Mouse (Mus musculus) megakaryocyte-erythroid progenitor cell, adult 5-6 weeks (primary cell): Measurements from ENCODE around the gene Smg5. TPM values are rescaled to one million over a fixed set of nuclear protein-coding genes. Genes with fewer than 3 reads are reported as not detected.
"Not testable (repeated sequence)": the region's sequence is repeated elsewhere in the genome, so short reads cannot be mapped to it uniquely, and the experiment has no call there.

ENCODE experiments used
- ATAC-seq: replicated peaks from 2 replicates; pipeline ENCODE4 v1.8.0; 2016; ENCODE audit warnings: mild to moderate bottlenecking, inconsistent platforms; ENCODE audit not compliant: severe bottlenecking, poor library complexity, low FRiP score, low TSS enrichment
- total RNA-seq, 2 experiments: library from RNA; stranded (forward) in 1 of 2; stranded (reverse) in 1 of 2; fragments of 200-1000, 215-1000 nt in 1 of 2; fragments of >200 nt in 1 of 2; fragmentation: Nextera tagmentation in 1 of 2; gene quantifications; 2 replicates each; pipeline ENCODE4 v1.2.3; 2014 to 2017

Gene Smg5
- total RNA-seq, 2 experiments from 2014 or later: 40.7 to 40.9 TPM

DNA sequence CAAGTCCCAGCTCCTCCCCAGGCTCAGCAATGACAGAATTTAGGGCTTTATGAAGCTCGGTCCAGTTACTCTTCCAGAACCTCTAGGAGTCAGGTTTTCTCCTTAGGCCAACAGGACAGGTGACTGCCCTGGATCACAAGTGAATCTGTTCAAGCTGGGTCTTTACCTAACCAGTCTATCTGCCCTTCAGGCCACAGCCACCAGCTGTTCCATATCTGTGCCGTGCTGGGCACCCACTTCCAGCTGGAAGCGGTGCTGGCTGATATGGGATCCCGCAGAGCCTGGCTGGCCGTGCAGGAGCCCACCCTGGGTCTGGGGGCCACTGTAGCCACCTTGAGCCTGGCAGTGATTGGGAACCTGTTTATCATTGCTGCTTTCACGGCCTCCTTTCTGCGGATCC lies 46.3 kb downstream of the Smg5 start:
- ATAC-seq: not testable (repeated sequence)

DNA sequence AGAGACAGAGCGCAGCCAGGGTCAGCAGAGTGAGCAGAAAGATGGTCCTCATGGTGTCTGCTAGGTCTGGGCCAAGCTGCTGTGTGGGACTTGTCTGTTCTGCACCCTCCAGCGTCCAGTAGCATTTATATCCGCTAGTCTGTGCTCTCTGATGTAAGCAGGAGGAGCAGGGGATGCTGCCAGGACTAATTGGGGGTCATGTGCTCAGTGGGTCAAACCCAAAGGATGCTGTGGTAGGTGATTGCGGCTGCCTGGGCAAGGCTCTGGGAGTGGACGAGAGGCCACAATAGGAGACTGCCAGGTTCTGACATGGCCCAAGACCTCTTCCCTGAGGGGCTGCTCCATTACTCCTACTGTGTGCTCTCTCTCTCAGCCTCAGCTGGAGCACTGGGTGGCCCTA lies 48.3 kb downstream of the Smg5 start, which contains the start of gene Bglap:
Gene Bglap, minus strand, starts transcription at position 101 of the 400 bp plus-strand sequence.
- no peak for ATAC-seq

DNA sequence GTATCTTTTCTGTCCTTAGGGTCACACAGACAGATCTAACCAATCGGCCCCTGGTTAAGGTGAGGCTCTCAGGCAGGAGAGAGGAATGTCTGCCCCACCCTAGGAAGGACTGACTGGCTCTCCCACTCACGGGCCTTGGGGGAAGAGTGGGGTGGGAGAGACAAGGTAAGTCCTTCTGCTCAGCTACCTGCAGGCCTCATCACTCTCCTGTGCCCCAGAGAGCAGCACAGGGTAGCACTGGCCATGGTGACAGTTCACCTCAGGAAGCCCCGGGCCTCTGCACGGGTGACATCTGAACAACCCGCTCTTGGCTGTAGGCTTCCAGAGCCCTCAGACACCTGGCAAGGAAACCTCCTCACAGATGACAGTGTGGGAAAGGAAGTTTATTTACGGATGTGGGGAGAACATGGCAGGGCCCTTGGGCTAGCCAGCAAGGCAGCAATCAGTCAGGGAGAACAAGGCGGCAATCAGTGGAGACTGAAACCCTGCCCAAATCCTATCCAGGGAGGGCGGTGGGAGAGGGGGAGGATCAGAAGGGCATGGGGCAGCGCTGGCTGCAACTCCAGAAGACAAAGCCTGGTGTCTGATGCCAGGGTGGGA lies 57.8 kb downstream of the Smg5 start:
- ATAC-seq: no peak

- no peak for ATAC-seq
These were observed 59.2 kb downstream of the Smg5 start for GRCm38 (mm10) chr3:88395288-88395687.

- no peak for ATAC-seq
These were observed 59.7 kb downstream of the Smg5 start for GRCm38 (mm10) chr3:88395742-88396141.

GRCm38 (mm10) chr3:88398666-88399065 lies 62.6 kb downstream of the Smg5 start:
- ATAC-seq: no peak

- no peak for ATAC-seq
These were observed 67.6 kb downstream of the Smg5 start for GRCm38 (mm10) chr3:88403522-88404230.

DNA sequence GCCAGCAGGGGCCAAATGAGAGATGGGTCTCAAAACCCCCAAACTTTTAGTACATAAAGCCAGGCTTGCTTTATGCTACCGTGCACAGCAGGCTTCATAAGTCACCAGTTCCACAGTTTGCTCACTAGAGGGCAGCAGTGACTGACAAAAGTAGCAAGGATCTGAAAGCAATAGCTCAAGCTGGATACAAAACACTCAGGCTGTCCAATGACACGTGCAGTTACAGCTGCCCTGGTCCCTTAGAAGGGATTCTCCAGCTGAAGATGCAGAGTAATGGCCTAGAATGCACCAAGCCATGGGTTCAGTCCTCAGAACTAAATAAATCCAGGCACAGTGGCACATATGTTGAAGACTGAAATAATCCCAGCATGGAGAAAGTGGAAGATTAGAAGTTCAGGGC lies 71.0 kb downstream of the Smg5 start:
- peak; percentile 45; the same call in 1 of the 2 replicates for ATAC-seq

DNA sequence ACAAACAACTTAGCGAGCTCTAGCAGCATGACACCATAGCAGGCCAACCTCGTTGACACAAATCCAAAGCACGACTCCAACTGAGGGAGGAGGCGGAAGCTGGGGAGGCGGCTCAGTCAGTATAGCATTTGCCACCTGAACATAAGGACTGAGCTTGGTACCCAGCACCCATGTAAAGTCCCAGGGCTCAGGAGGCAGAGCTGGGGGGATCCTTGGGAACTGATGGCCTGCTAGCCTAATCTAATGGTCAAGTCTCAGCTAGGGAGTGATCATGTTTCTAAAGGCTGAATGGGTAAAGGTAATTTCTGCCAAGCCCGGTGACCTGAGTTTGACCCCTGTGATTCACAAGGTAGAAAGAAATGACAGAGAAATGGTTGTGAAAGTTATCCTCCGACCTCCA lies 71.5 kb downstream of the Smg5 start:
- no peak for ATAC-seq

DNA sequence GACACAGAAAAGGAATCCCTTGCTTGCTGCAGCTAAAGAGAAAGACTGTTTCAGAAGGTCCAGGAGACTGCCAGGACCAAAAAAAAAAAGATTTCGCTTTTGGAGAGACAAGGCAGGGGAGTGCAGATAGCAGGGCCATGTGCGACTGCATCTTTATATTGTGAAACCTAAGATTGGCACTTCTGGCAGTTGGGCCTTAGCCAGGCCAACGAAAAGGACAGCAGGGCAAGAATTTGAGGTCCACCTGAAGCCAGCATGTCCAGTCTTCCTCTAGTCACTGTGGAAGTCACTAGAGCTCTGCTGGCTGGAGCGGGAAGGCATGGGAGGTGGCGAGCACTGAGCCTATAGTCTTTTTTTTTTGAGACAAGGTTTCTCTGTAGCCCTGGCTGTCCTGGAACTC lies 72.9 kb downstream of the Smg5 start:
- no peak for ATAC-seq

DNA sequence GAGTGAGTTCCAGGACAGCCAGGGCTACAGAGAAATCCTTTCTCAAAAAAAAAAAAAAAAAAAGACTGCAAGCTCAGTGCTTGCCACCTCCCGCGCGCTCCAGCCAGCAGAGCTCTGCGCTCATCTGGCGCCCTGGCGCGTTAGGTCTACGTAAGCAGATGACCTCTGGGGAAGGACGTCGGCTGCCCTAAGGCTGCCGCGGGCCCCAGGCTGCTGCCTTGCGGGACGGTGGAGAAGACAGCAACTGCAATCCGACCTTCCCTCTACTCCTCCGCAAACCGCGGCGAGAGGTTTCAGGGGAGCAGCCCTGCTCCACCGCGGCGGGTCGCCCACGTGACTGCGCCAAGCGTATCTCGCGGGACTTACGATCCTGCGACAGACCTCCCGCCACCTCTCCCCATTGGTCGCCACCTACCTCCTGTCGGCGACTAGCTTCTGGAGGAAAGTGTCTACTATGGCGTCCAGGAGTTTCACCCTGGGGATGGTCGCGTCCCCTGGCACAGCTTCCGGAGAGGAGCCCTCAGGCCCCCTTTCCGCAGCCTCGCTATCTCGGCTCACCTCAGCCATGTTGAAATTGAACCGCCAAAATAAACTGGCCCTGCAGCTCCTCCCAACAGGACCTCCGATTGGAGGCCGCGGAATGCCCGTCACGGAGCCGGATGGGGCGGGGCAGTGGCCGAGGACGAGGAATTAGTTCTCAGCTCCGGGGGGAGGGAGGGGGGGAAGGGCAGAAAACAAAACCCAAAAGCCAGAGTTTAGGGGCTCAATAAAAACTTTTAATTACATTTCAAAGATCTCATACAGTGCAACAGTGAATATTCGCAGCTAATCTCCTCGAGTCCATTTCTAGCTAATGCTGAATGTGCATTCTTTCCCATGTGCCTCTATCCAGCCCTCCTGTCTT lies 73.9 kb downstream of the Smg5 start, which contains the start of gene Pmf1:
Gene Pmf1, minus strand, starts transcription at position 591 of the 904 bp plus-strand sequence.
- ATAC-seq: peak; percentile 90

DNA sequence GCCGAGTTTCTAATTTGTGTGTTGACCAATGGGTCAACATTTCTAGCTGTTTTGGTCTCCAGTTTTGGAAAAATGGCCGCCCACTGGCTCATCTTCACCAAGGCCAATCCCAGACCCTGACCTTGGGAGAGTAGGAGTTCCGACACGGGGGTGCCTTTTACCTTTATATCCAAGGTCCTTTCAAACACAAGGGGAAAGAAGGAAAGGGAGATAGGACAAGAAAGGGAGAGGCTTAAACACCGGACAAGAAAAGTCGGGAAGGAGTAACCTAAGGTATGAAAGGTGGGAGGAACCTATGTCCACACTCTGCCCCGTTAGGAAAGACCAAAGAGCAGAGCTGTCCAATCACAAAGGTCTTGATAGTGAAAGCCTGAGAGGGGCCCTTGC lies 74.6 kb downstream of the Smg5 start:
- ATAC-seq: no peak

DNA sequence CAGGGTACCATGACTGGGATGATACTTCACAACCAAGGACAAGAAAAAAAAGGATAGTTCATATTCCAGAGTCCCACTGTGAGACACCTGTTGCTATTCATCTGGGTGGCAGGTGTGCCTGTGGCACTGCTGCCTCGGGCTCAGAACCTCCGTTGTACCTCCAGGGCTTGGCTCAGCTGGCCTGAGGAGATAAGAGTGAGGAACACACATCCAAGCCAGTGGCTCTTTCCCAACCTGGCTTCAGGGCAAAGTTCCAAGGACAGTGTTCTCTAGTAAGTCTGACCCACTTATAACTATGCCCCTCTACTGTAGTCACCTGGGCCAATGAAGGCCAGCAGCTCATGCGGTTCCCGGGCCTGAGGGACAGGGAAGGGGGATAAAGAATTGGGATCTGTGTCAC lies 75.6 kb downstream of the Smg5 start:
- ATAC-seq: no peak

Other genes starting within 250 kb of the Smg5 start
- 91.9 and 97.4 TPM in 2 replicates for gene Mef2d, start 193.9 kb upstream of the Smg5 start, total RNA-seq (2014; fragmentation: Nextera tagmentation)
- 19.7 and 50.5 TPM in 2 replicates for gene Mef2d, start 193.9 kb upstream of the Smg5 start, total RNA-seq (2017)
- not detected in 2 replicates for gene Rhbg, start 81.6 kb upstream of the Smg5 start, total RNA-seq (2014; fragmentation: Nextera tagmentation)
- not detected in 2 replicates for gene Rhbg, start 81.6 kb upstream of the Smg5 start, total RNA-seq (2017)
- gene Gm38392, start 49.0 kb upstream of the Smg5 start, total RNA-seq (2014; fragmentation: Nextera tagmentation): not detected in 2 replicates
- not detected in 2 replicates for gene Gm38392, start 49.0 kb upstream of the Smg5 start, total RNA-seq (2017)
- 7.2 and 19.5 TPM in 2 replicates for gene Tsacc, start 39.3 kb upstream of the Smg5 start, total RNA-seq (2014; fragmentation: Nextera tagmentation)
- gene Tsacc, start 39.3 kb upstream of the Smg5 start, total RNA-seq (2017): 9.8 TPM in 1 of 2 replicates, not detected in the other
- 703 and 802 TPM in 2 replicates for gene Cct3, start 39.1 kb upstream of the Smg5 start, total RNA-seq (2014; fragmentation: Nextera tagmentation)
- 484 and 489 TPM in 2 replicates for gene Cct3, start 39.1 kb upstream of the Smg5 start, total RNA-seq (2017)
- gene Glmp, start 11.2 kb upstream of the Smg5 start, total RNA-seq (2014; fragmentation: Nextera tagmentation): 39.2 and 70.5 TPM in 2 replicates
- 7.0 and 19.7 TPM in 2 replicates for gene Glmp, start 11.2 kb upstream of the Smg5 start, total RNA-seq (2017)
- gene Tmem79, start 112 bp upstream of the Smg5 start, total RNA-seq (2014; fragmentation: Nextera tagmentation): 1.7 and 7.8 TPM in 2 replicates
- 1.4 and 2.0 TPM in 2 replicates for gene Tmem79, start 112 bp upstream of the Smg5 start, total RNA-seq (2017)
- not detected in 2 replicates for gene Paqr6, start 28.3 kb downstream of the Smg5 start, total RNA-seq (2014; fragmentation: Nextera tagmentation)
- not detected in 2 replicates for gene Paqr6, start 28.3 kb downstream of the Smg5 start, total RNA-seq (2017)
- not detected in 2 replicates for gene Bglap3, start 36.5 kb downstream of the Smg5 start, total RNA-seq (2014; fragmentation: Nextera tagmentation)
- gene Bglap3, start 36.5 kb downstream of the Smg5 start, total RNA-seq (2017): not detected in 2 replicates
- gene Bglap2, start 42.4 kb downstream of the Smg5 start, total RNA-seq (2014; fragmentation: Nextera tagmentation): not detected in 2 replicates
- not detected in 2 replicates for gene Bglap2, start 42.4 kb downstream of the Smg5 start, total RNA-seq (2017)
- gene Bglap, start 48.2 kb downstream of the Smg5 start, total RNA-seq (2014; fragmentation: Nextera tagmentation): 2.8 TPM in 1 of 2 replicates, not detected in the other
- gene Bglap, start 48.2 kb downstream of the Smg5 start, total RNA-seq (2017): not detected in 2 replicates
- 188 and 207 TPM in 2 replicates for gene Pmf1, start 74.1 kb downstream of the Smg5 start, total RNA-seq (2014; fragmentation: Nextera tagmentation)
- gene Pmf1, start 74.1 kb downstream of the Smg5 start, total RNA-seq (2017): 87.9 and 145 TPM in 2 replicates
- 28.0 and 30.2 TPM in 2 replicates for gene Slc25a44, start 88.9 kb downstream of the Smg5 start, total RNA-seq (2014; fragmentation: Nextera tagmentation)
- gene Slc25a44, start 88.9 kb downstream of the Smg5 start, total RNA-seq (2017): 18.9 and 31.7 TPM in 2 replicates
- gene Sema4a, start 124.9 kb downstream of the Smg5 start, total RNA-seq (2014; fragmentation: Nextera tagmentation): 2.6 and 4.1 TPM in 2 replicates
- 1.1 and 2.1 TPM in 2 replicates for gene Sema4a, start 124.9 kb downstream of the Smg5 start, total RNA-seq (2017)
- 43.0 and 61.7 TPM in 2 replicates for gene Lmna, start 173.7 kb downstream of the Smg5 start, total RNA-seq (2014; fragmentation: Nextera tagmentation)
- gene Lmna, start 173.7 kb downstream of the Smg5 start, total RNA-seq (2017): 49.4 and 66.7 TPM in 2 replicates
- 5.4 and 5.6 TPM in 2 replicates for gene Mex3a, start 196.1 kb downstream of the Smg5 start, total RNA-seq (2014; fragmentation: Nextera tagmentation)
- 3.3 and 7.8 TPM in 2 replicates for gene Mex3a, start 196.1 kb downstream of the Smg5 start, total RNA-seq (2017)
- not detected in 2 replicates for gene Rab25, start 212.0 kb downstream of the Smg5 start, total RNA-seq (2014; fragmentation: Nextera tagmentation)
- gene Rab25, start 212.0 kb downstream of the Smg5 start, total RNA-seq (2017): 0.14 TPM in 1 of 2 replicates, not detected in the other
- gene Lamtor2, start 216.8 kb downstream of the Smg5 start, total RNA-seq (2014; fragmentation: Nextera tagmentation): 36.4 and 68.6 TPM in 2 replicates
- gene Lamtor2, start 216.8 kb downstream of the Smg5 start, total RNA-seq (2017): 57.0 and 87.8 TPM in 2 replicates
- 72.3 and 94.1 TPM in 2 replicates for gene Ubqln4, start 217.5 kb downstream of the Smg5 start, total RNA-seq (2014; fragmentation: Nextera tagmentation)
- gene Ubqln4, start 217.5 kb downstream of the Smg5 start, total RNA-seq (2017): 52.5 and 56.0 TPM in 2 replicates
- 200 and 308 TPM in 2 replicates for gene Ssr2, start 239.6 kb downstream of the Smg5 start, total RNA-seq (2014; fragmentation: Nextera tagmentation)
- gene Ssr2, start 239.6 kb downstream of the Smg5 start, total RNA-seq (2017): 111 and 165 TPM in 2 replicates